Mouse (Mus musculus) E14TG2a.4 (cell line): ENCODE results near the gene Plekhm3.

ENCODE experiments used
- CTCF ChIP-seq: conservative IDR thresholded peaks from 2 replicates; pipeline ENCODE4 v1.5.1; 2014; ENCODE audit warnings: low read length
- NANOG ChIP-seq: IDR thresholded peaks from 2 replicates; pipeline ENCODE4 v1.6.1; 2014; ENCODE audit warnings: borderline replicate concordance, low read length, mixed read lengths
- POU5F1 ChIP-seq: IDR thresholded peaks from 2 replicates; pipeline ENCODE4 v1.6.1; 2014; ENCODE audit warnings: low read length, borderline replicate concordance

GRCm38 (mm10) chr1:64903415-64903814, 53.2 kb downstream of the Plekhm3 start:
- TF ChIP-seq CTCF (no peak), NANOG (no peak), POU5F1 (no peak)
